Mouse (Mus musculus) myocyte (in vitro differentiated cells): ENCODE measurements around the gene Emsy.

Source experiments
- CEBPB ChIP-seq: IDR thresholded peaks from 2 replicates; pipeline ENCODE4 v1.6.1; 2011; ENCODE audit warnings: mild to moderate bottlenecking, moderate library complexity; ENCODE audit not compliant: poor library complexity, insufficient read depth, severe bottlenecking
- E2F4 ChIP-seq: IDR thresholded peaks from one replicate; pipeline ENCODE4 v1.6.1; 2011; ENCODE audit warnings: mild to moderate bottlenecking, control low read depth, moderate library complexity; ENCODE audit not compliant: insufficient read depth
- MAX ChIP-seq: IDR thresholded peaks from one replicate; pipeline ENCODE4 v1.6.1; 2011; ENCODE audit warnings: low read depth, mild to moderate bottlenecking, control low read depth
- MYOD1 ChIP-seq, 3 experiments: IDR thresholded peaks; one replicate each; pipeline ENCODE4 v1.6.1; 2011; ENCODE audit warnings: control low read depth in 2 of 3, low read depth in 2 of 3, mild to moderate bottlenecking in 2 of 3, moderate library complexity in 1 of 3; ENCODE audit not compliant: insufficient read length in 2 of 3, control insufficient read depth in 1 of 3
- MYOG ChIP-seq, 3 experiments: IDR thresholded peaks; one replicate each; pipeline ENCODE4 v1.6.1; 2011; ENCODE audit warnings: control low read depth in 2 of 3, low read depth in 2 of 3, mild to moderate bottlenecking in 2 of 3; ENCODE audit not compliant: insufficient read length in 2 of 3, control insufficient read depth in 1 of 3, insufficient read depth in 1 of 3
- POLR2A ChIP-seq: IDR thresholded peaks from one replicate; pipeline ENCODE4 v1.6.1; 2011; ENCODE audit warnings: low read depth, mild to moderate bottlenecking, control low read depth, moderate library complexity; ENCODE audit not compliant: insufficient read length
- POLR2AphosphoS2 ChIP-seq: IDR thresholded peaks from one replicate; pipeline ENCODE4 v1.6.1; 2011; ENCODE audit warnings: low read depth, control low read depth; ENCODE audit not compliant: insufficient read length
- REST ChIP-seq: IDR thresholded peaks from one replicate; pipeline ENCODE4 v1.6.1; 2011; ENCODE audit warnings: mild to moderate bottlenecking, control low read depth, moderate library complexity; ENCODE audit not compliant: insufficient read depth, insufficient read length
- SRF ChIP-seq: IDR thresholded peaks from one replicate; pipeline ENCODE4 v1.6.1; 2011; ENCODE audit warnings: low read depth; ENCODE audit not compliant: control insufficient read depth, insufficient read length
- TCF12 ChIP-seq: IDR thresholded peaks from one replicate; pipeline ENCODE4 v1.6.1; 2011; ENCODE audit warnings: mild to moderate bottlenecking, control low read depth; ENCODE audit not compliant: poor library complexity, insufficient read depth, severe bottlenecking
- TCF3 ChIP-seq: IDR thresholded peaks from one replicate; pipeline ENCODE4 v1.6.1; 2011; ENCODE audit warnings: low read depth, control low read depth; ENCODE audit not compliant: insufficient read length
- USF1 ChIP-seq: IDR thresholded peaks from one replicate; pipeline ENCODE4 v1.6.1; 2011; ENCODE audit warnings: low read depth, mild to moderate bottlenecking, control low read depth, moderate library complexity

DNA sequence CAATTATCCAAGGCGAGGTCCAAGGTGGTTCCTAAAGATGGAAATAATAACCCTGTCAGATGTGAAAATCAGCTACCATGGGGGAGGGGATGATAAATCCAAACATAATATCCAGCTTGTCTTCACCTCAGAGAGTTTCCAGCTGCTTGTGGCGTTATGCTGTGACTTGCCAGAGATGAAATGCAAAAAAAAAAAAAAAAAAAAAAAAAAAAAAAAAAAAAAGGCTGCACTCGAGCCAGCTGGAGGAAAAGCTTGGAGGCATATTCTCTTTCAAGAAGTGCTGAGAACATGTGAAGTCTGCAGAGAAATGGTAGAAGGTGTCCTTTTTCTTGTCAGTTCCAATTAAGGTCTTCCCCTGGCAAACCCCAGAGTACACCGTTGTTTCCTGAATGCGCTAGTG lies 8.6 kb upstream of the Emsy start:
- TF ChIP-seq REST, result no peak
- TF ChIP-seq SRF, result no peak
- no peak for TF ChIP-seq POLR2A
- TF ChIP-seq USF1, result no peak
- TF ChIP-seq POLR2AphosphoS2, result no peak
- TF ChIP-seq MYOD1 (IDR thresholded peaks at IDR 0.05; ENCODE audit: control insufficient read depth in 1 of 3, insufficient read length in 2 of 3, low read depth in 2 of 3), result no peak
- TF ChIP-seq MAX, result no peak
- TF ChIP-seq E2F4, result no peak
- no peak for TF ChIP-seq TCF3
- TF ChIP-seq MYOG (IDR thresholded peaks at IDR 0.05; ENCODE audit: control insufficient read depth in 1 of 3, insufficient read depth in 1 of 3, insufficient read length in 2 of 3, low read depth in 2 of 3), result no peak
- TF ChIP-seq TCF12, result no peak
- TF ChIP-seq CEBPB, result no peak
